Mouse (Mus musculus): ENCODE results near the gene Apobec3. TPM values are rescaled to one million over a fixed set of nuclear protein-coding genes. Genes with fewer than 3 reads are reported as not detected.

The Apobec3 gene
- polyA plus RNA-seq, 1 experiment from 2014 or later: 33.1 TPM

DNA sequence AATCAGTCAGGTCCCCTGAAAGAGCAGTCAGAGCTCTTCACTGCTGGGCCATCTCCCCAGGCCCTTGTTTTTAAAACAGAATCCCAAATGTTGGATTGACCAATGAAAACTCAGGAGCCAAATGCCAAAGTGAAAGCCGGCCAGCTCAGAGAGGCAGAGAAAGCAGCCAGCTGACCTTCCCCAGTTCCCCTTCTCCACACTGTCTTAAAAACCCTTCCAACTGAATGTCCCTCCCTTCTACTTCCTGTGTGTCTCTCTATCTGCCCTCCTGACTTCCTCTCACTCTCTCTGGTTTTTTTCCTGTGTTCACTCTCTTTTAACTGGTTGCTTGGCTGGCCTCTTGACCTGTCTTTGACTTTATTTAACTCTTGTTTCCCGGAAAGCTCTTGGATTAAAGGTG is 17.5 kb upstream of the Apobec3 start:
- Histone ChIP-seq H3K27me3 (ENCODE audit: control insufficient read depth, insufficient read depth, low read depth, low read length) (no peaks in the 10 kb centered on the region), H3K36me3 (ENCODE audit: control insufficient read depth, insufficient read depth) (no peaks in the 10 kb centered on the region), H3K4me1 (ENCODE audit: control insufficient read depth, low read depth, low read length) (no peaks in the 10 kb centered on the region), H3K4me3 (ENCODE audit: low read depth, low read length) (no peak overlapping the region), H3K9ac (ENCODE audit: low read depth, low read length) (no peak overlapping the region), H3K27ac (ENCODE audit: low read length) (no peak overlapping the region), H3K9me3 (replicated peaks; ENCODE audit: control insufficient read depth, low read length) (no peaks in the 10 kb centered on the region; the same call in 1 of the 2 replicates), H3K4me2 (ENCODE audit: low read depth, low read length) (no peak overlapping the region)
- no peak for ATAC-seq (ENCODE audit: low read depth)
- 38% methylated on average over 2 of the region's 2 CpGs for WGBS (ENCODE audit: insufficient replicate concordance)

DNA sequence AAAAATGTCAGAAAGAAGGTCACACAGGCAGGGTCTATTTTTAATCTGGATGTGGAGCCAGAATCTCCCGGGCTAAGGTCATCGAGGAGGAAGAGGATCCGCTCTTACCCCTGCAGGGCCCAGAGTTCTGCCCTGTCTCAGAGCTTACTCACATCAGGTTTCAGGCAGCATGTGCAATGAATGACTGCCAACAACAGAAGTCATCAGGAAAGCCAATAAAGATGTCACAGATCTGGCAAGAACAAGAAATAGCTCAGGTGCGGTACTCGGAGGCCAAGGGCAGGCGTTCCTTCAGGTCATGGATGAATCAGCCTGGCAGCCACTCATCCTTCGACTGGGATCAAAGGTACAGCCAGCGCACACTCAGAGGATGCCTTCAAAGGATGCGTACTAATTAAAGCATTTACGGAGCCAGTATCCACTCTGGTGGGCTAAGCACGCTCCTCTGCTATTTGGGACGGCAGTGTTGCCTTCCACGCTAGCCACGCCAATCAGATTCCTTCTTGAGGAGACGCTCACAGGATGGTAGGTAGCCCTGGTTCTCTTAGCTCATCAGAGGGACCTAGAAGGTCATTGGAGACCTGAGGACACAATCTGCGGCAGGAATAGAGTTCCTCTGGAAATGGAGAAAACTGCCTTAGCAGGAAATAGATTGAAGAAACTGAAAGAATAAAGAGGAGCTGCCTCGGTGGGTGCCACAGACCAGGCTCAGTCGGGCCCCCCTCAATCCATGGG is 16.0 kb upstream of the Apobec3 start:
- Histone ChIP-seq H3K4me2 (ENCODE audit: low read depth, low read length) (no peak overlapping the region), H3K4me3 (ENCODE audit: low read depth, low read length) (no peak overlapping the region), H3K4me1 (ENCODE audit: control insufficient read depth, low read depth, low read length) (no peaks in the 10 kb centered on the region), H3K27ac (ENCODE audit: low read length) (no peak overlapping the region), H3K9me3 (replicated peaks; ENCODE audit: control insufficient read depth, low read length) (no peaks in the 10 kb centered on the region), H3K9ac (ENCODE audit: low read depth, low read length) (no peak overlapping the region), H3K27me3 (ENCODE audit: control insufficient read depth, insufficient read depth, low read depth, low read length) (no peaks in the 10 kb centered on the region), H3K36me3 (ENCODE audit: control insufficient read depth, insufficient read depth) (no peaks in the 10 kb centered on the region)
- 77% methylated on average over 18 of the region's 18 CpGs for WGBS (ENCODE audit: insufficient replicate concordance)
- no peak for ATAC-seq (ENCODE audit: low read depth)

DNA sequence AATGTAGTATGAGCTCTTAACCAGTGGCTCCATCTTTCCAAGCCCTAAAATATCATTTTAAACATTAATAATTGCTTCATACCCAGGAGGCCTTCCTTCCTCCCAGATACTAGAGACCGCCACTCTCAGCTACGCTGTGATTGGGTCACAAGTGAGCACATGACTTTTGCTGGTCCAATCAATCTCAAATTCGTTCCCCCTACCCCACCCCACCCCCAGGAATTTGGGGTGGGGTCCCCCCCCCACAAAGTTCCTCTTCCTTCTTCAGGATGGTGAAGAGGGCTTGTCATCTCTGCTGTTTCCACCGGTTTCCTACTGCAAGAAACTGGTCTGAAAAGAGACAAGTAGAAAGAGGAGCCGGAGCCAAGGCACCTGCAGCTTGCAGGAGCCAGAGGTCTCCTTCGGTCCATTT is 12.7 kb upstream of the Apobec3 start:
- Histone ChIP-seq H3K27ac (ENCODE audit: low read length) (no peak overlapping the region), H3K4me2 (ENCODE audit: low read depth, low read length) (no peak overlapping the region), H3K27me3 (ENCODE audit: control insufficient read depth, insufficient read depth, low read depth, low read length) (peaks cover 6% of the 10 kb centered on the region; the same call in 1 of the 2 replicates), H3K9ac (ENCODE audit: low read depth, low read length) (no peak overlapping the region), H3K9me3 (replicated peaks; ENCODE audit: control insufficient read depth, low read length) (no peaks in the 10 kb centered on the region), H3K36me3 (ENCODE audit: control insufficient read depth, insufficient read depth) (no peaks in the 10 kb centered on the region), H3K4me3 (ENCODE audit: low read depth, low read length) (no peak overlapping the region), H3K4me1 (ENCODE audit: control insufficient read depth, low read depth, low read length) (peaks cover 3% of the 10 kb centered on the region)
- no peak for ATAC-seq (ENCODE audit: low read depth)
- WGBS (ENCODE audit: insufficient replicate concordance): 55% methylated on average over 6 of the region's 6 CpGs

DNA sequence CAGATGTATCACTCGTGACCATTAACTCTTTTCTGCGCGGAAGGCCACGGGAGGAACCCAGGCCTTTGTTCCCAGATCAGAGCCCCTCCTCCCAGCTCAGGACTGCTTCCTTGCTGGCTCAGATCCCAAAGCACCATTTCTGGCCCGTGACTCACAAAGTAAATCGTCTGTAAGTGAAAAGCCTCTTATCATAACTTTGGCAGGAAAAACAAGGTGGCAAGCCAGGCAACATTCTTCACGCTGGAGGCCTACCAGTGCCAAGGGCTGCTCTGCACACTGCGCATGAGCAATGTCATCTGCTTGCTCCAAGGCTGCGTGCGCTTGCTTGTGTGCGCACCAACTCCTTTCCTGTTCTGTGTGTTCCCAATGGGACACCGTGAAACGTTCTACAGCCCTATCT is 12.1 kb upstream of the Apobec3 start:
- Histone ChIP-seq H3K4me3 (ENCODE audit: low read depth, low read length) (no peak overlapping the region), H3K4me1 (ENCODE audit: control insufficient read depth, low read depth, low read length) (peaks cover 3% of the 10 kb centered on the region), H3K9me3 (replicated peaks; ENCODE audit: control insufficient read depth, low read length) (no peaks in the 10 kb centered on the region), H3K27me3 (ENCODE audit: control insufficient read depth, insufficient read depth, low read depth, low read length) (peaks cover 6% of the 10 kb centered on the region; the same call in 1 of the 2 replicates), H3K9ac (ENCODE audit: low read depth, low read length) (no peak overlapping the region), H3K36me3 (ENCODE audit: control insufficient read depth, insufficient read depth) (no peaks in the 10 kb centered on the region), H3K4me2 (ENCODE audit: low read depth, low read length) (no peak overlapping the region), H3K27ac (ENCODE audit: low read length) (no peak overlapping the region)
- WGBS (ENCODE audit: insufficient replicate concordance): 43% methylated on average over 13 of the region's 13 CpGs
- peak; percentile 30 for ATAC-seq (ENCODE audit: low read depth)

DNA sequence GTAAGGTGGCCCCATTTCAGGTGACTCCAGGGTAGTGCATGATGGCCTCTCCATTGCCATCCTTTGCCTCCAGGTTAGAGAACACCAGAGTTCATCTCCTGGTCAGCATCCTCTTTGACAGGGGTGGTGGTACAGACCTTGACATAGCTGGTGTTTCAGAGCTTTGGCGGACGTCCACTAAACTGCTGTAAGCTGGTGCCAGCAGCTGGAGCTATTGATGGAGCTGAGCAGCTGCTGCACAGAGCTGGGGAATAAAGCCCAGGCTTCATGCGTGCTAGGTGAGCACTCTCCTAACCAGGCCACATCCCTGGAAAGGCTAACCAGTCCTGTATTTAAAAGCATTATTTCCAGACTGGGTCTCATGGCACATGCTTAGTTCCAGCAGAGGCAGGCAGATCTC is 11.0 kb upstream of the Apobec3 start:
- no peak overlapping the region for H3K27ac ChIP-seq (ENCODE audit: low read length)
- no peak overlapping the region for H3K9ac ChIP-seq (ENCODE audit: low read depth, low read length)
- no peaks in the 10 kb centered on the region for H3K9me3 ChIP-seq (replicated peaks; ENCODE audit: control insufficient read depth, low read length)
- 66% methylated on average over 3 of the region's 3 CpGs for WGBS (ENCODE audit: insufficient replicate concordance)
- H3K36me3 ChIP-seq (ENCODE audit: control insufficient read depth, insufficient read depth): no peaks in the 10 kb centered on the region
- H3K4me3 ChIP-seq (ENCODE audit: low read depth, low read length): no peak overlapping the region
- no peak overlapping the region for H3K4me2 ChIP-seq (ENCODE audit: low read depth, low read length)
- H3K27me3 ChIP-seq (ENCODE audit: control insufficient read depth, insufficient read depth, low read depth, low read length): peaks cover 6% of the 10 kb centered on the region; the same call in 1 of the 2 replicates
- H3K4me1 ChIP-seq (ENCODE audit: control insufficient read depth, low read depth, low read length): peaks cover 3% of the 10 kb centered on the region
- no peak for ATAC-seq (ENCODE audit: low read depth)

DNA sequence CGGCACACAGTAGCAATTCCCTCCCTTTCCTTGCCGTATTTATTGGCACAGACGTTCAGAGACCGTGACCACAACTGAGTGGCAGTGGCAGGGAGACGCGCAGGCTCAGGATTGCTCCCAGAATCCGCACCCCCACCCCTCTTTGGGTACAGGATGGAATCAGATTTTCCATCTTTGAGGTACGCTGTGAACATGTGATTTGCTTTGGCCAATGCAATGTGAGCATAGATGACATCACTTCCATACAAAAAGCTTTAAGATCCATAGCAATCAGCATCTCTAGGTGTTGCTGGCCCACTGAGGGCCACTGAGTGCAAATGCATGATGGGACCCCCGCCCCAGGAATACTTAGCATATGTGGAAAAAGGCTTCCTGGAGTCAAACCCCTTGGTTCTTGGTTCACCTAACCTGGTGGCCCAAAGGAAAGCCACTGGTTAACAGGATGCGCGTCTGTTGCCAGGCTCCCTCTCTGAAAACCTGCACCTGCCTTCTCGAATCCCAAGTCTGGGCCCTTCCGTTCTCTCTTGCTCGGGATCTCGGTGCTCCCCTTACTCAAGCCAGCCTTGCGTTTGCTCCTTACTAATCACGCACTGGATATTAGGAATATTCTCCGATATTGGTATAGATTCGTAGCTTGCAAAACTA is 8.7 kb upstream of the Apobec3 start:
- WGBS (ENCODE audit: insufficient replicate concordance): 32% methylated on average over 19 of the region's 19 CpGs
- Histone ChIP-seq H3K27ac (ENCODE audit: low read length) (no peak overlapping the region), H3K4me3 (ENCODE audit: low read depth, low read length) (peak overlapping the region; percentile 64), H3K4me1 (ENCODE audit: control insufficient read depth, low read depth, low read length) (peaks cover 3% of the 10 kb centered on the region), H3K4me2 (ENCODE audit: low read depth, low read length) (peak overlapping the region; percentile 82), H3K9ac (ENCODE audit: low read depth, low read length) (no peak overlapping the region), H3K36me3 (ENCODE audit: control insufficient read depth, insufficient read depth) (no peaks in the 10 kb centered on the region), H3K27me3 (ENCODE audit: control insufficient read depth, insufficient read depth, low read depth, low read length) (peaks cover 6% of the 10 kb centered on the region; the same call in 1 of the 2 replicates), H3K9me3 (replicated peaks; ENCODE audit: control insufficient read depth, low read length) (no peaks in the 10 kb centered on the region)
- no peak for ATAC-seq (ENCODE audit: low read depth)

DNA sequence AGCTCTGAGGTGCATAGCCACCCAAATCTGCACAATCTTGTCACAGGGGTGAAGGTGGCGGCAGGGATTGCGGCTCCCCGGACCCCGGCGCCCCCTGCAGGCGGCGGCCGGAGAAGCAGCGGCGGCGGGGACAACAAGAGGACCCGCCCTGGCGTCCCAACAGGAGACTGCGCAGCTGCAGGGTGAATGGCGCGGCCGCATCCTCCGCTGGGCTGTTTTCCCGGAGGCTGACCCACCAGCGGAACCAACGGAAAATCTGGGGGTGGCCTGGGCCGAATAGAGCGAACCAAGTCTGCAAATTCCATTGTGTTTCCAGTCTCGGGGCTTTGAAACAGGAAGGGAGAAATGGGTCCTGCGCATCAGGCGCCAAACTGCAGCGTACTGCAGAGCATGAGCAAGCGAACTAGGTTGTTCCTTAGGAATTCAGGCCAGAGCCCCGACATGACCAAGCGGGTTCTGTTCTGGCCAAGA is 8.1 kb upstream of the Apobec3 start:
- H3K4me3 ChIP-seq (ENCODE audit: low read depth, low read length): peak overlapping the region; percentile 64
- H3K9ac ChIP-seq (ENCODE audit: low read depth, low read length): peak overlapping the region; percentile 66
- H3K36me3 ChIP-seq (ENCODE audit: control insufficient read depth, insufficient read depth): no peaks in the 10 kb centered on the region
- peaks cover 3% of the 10 kb centered on the region for H3K4me1 ChIP-seq (ENCODE audit: control insufficient read depth, low read depth, low read length)
- peak; percentile 80 for ATAC-seq (ENCODE audit: low read depth)
- H3K9me3 ChIP-seq (replicated peaks; ENCODE audit: control insufficient read depth, low read length): no peaks in the 10 kb centered on the region
- H3K4me2 ChIP-seq (ENCODE audit: low read depth, low read length): peak overlapping the region; percentile 82
- H3K27ac ChIP-seq (ENCODE audit: low read length): 0 out of 2 replicates have a peak overlapping the region, but pooled peaks have one; percentile 18
- WGBS (ENCODE audit: insufficient replicate concordance): under 1% methylated on average over 30 of the region's 30 CpGs
- peaks cover 6% of the 10 kb centered on the region; the same call in 1 of the 2 replicates for H3K27me3 ChIP-seq (ENCODE audit: control insufficient read depth, insufficient read depth, low read depth, low read length)

DNA sequence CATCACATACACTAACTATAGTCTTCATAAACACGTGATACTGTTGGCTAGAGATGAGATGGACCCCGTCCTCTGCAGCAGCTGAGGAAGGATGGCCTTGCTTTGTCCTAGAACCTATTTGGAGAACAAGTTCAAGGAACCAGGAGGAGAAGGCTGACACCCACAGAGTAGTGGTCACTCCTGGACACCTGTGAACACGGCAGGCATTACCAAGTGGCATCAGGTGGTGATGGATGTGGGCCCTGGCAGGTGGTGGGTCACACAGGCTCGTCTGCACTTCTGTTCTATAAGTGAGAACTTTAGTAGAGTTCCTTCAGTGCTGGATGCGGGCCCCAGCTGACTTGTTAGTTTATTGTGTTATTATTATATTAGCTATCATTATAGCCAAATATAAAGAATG is 6.6 kb upstream of the Apobec3 start:
- 72% methylated on average over 5 of the region's 5 CpGs for WGBS (ENCODE audit: insufficient replicate concordance)
- Histone ChIP-seq H3K36me3 (ENCODE audit: control insufficient read depth, insufficient read depth) (no peaks in the 10 kb centered on the region), H3K9me3 (replicated peaks; ENCODE audit: control insufficient read depth, low read length) (no peaks in the 10 kb centered on the region), H3K27ac (ENCODE audit: low read length) (no peak overlapping the region), H3K4me1 (ENCODE audit: control insufficient read depth, low read depth, low read length) (peaks cover 3% of the 10 kb centered on the region), H3K9ac (ENCODE audit: low read depth, low read length) (no peak overlapping the region), H3K4me2 (ENCODE audit: low read depth, low read length) (no peak overlapping the region), H3K4me3 (ENCODE audit: low read depth, low read length) (no peak overlapping the region), H3K27me3 (ENCODE audit: control insufficient read depth, insufficient read depth, low read depth, low read length) (peaks cover 6% of the 10 kb centered on the region; the same call in 1 of the 2 replicates)
- ATAC-seq (ENCODE audit: low read depth): no peak

DNA sequence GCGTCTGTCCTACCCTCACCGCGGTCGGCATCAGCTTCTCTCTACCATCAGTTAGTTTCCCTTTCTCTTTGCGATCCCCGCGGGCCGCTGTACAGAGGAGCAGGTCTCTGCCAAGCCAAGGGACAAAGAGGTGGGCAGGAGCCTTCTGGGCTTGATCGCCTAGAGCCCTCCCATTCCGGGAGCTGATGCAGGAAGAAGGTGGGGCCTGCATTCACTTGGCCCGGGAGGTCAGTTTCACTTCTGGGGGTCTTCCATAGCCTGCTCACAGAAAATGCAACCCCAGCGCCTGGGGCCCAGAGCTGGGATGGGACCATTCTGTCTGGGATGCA is 718 bp downstream of the Apobec3 start:
- 0% methylated on average over 12 of the region's 12 CpGs for WGBS (ENCODE audit: insufficient replicate concordance)
- peak overlapping the region; percentile 81 for H3K4me3 ChIP-seq (ENCODE audit: low read depth, low read length)
- peak overlapping the region; percentile 80 for H3K27ac ChIP-seq (ENCODE audit: low read length)
- H3K36me3 ChIP-seq (ENCODE audit: control insufficient read depth, insufficient read depth): no peaks in the 10 kb centered on the region
- no peaks in the 10 kb centered on the region for H3K27me3 ChIP-seq (ENCODE audit: control insufficient read depth, insufficient read depth, low read depth, low read length)
- no peaks in the 10 kb centered on the region for H3K9me3 ChIP-seq (replicated peaks; ENCODE audit: control insufficient read depth, low read length)
- peak overlapping the region; percentile 82 for H3K9ac ChIP-seq (ENCODE audit: low read depth, low read length)
- H3K4me1 ChIP-seq (ENCODE audit: control insufficient read depth, low read depth, low read length): peaks cover 42% of the 10 kb centered on the region
- peak; percentile 78 for ATAC-seq (ENCODE audit: low read depth)
- H3K4me2 ChIP-seq (ENCODE audit: low read depth, low read length): peak overlapping the region; percentile 95

Data from liver, embryonic 16.5 days (tissue).